Mouse (Mus musculus): Measurements from ENCODE around the gene Ncam1.

DNA sequence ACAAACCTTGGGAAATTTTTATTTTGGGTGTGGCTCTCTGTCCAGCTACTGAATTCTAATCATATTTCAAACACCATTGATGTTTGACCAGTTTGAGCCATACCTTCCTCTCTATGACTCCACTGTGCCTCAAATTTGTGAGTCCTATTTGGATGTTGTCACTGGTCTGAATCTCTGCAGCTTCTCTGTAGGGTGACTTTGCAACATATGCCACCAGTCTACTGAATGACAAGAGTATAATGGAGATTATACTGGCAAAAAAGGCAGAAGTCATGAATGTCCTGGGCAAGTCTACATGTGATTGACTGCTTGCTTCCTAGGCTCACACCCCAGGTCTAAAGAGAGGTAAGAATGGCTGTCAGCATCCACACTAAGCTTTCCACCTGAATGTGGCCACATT, 186.3 kb downstream of the Ncam1 start:
- TF ChIP-seq POLR2A (IDR thresholded peaks at IDR 0.05; ENCODE audit: borderline replicate concordance, control insufficient read depth, low read depth, low read length) (no peak), CTCF (IDR thresholded peaks at IDR 0.05; ENCODE audit: control insufficient read depth, insufficient read depth, low read length) (no peak)
